Mouse (Mus musculus): ENCODE measurements around the gene Olfr1029. TPM values are rescaled to one million over a fixed set of nuclear protein-coding genes. Genes with fewer than 3 reads are reported as not detected.
"Not testable (repeated sequence)": the region's sequence is repeated elsewhere in the genome, so short reads cannot be mapped to it uniquely, and the experiment has no call there.

The Olfr1029 gene
- not detected for total RNA-seq (2021)
- long read RNA-seq, experiment 1, result 0 reads
- long read RNA-seq, experiment 2, result 0 reads

DNA sequence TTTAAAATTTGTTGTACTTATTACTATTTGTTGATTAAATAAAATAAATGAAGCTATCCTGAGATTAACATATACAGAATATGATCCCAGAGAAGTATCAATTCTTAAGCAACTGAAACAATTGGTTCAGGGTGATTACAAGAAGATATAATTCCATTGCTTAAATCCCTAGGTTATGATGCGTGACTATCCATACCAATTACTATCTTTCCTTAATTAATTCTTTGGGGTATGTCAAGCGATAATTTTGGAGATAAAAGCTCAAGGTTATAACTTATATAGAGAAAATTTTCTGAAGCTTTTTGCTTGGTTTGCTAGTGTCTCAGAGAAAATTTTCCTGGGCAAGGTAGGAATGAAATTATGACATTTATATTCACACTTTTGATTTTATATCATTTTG is at the start of gene Olfr1029:
Gene Olfr1029, plus strand, starts transcription at position 301 of the 400 bp plus-strand sequence.
- DNase-seq, result no peak

DNA sequence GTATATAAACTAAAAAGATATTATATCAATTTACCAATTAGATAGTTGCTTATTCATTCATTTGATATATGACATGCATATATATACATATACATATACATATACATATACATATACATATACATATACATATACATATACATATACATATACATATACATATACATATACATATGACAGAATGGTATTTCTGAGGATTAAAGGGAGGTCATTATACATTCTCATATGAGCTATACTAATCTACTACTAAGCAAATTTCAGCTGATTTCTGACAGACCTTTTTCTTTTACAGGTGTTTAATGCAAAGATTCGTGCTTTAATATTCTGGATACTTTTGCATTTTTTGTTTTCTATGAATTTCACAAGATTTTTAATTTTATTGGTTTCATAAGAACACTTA is 23.6 kb upstream of the Olfr1029 start, which contains the start of gene Olfr1028:
Gene Olfr1028, plus strand, starts transcription at position 301 of the 400 bp plus-strand sequence.
- no peak for DNase-seq

DNA sequence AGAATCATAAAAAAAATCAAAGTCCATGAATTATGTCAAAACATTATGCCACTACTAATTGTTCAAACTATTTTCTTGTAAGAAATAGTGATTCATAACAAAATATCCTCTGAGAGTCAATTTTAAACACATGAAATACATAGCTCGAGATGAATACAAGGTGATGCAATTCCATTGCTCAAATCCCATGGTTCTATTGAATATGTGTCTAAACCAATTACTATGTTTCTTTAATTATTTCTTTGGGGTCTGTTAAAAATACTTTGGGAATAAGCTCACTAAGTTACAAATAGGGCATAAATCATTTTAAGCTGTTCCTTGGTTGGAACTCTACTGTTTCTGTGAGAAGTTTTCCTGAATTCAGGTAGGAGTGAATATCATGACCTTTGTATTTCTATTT is 5.3 kb downstream of the Olfr1029 start, which contains the start of gene Olfr1030:
Gene Olfr1030, plus strand, starts transcription at position 301 of the 400 bp plus-strand sequence.
- no peak for DNase-seq

DNA sequence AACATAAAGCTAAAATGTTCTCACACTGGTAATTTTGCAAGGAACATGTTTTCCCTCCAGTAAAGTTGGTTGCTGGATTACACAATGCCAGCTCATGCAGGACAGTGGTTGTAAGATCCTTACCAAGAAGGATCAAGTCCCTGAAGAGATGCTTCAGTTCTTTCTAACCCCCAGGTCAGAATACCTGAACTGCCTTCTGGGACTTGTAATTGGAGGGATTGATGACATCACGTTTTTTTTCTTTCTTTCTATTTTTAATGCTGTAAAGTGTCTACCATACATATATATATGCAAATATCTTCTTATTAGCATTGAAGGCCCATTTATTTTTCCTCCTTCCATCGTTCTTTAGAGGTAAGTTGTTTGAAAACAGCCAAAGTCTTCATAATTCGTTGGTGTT is 16.3 kb downstream of the Olfr1029 start, which contains the start of gene Olfr1031:
Gene Olfr1031, plus strand, starts transcription at position 301 of the 400 bp plus-strand sequence.
- DNase-seq, result no peak

DNA sequence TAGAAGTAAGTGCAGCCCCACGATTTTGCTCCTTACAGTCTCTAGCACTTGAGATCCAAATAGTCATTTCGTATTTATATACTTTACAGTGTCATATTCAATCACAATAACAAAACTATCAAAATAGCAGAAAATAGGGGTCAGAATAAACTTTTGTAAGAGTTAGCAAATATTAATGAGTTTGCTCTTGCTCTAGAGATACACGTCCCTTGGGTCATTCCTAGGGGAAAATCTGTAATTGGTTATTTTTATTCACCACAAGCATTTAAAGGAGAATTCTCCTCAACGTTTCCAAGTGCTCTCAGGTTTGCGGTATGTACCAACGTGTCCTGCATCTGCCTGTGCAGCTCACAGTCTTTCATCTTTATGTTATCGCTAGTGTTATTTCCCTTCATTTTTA is 31.5 kb downstream of the Olfr1029 start, which contains the start of gene Olfr1032:
Gene Olfr1032, plus strand, starts transcription at position 301 of the 400 bp plus-strand sequence.
- no peak for DNase-seq

DNA sequence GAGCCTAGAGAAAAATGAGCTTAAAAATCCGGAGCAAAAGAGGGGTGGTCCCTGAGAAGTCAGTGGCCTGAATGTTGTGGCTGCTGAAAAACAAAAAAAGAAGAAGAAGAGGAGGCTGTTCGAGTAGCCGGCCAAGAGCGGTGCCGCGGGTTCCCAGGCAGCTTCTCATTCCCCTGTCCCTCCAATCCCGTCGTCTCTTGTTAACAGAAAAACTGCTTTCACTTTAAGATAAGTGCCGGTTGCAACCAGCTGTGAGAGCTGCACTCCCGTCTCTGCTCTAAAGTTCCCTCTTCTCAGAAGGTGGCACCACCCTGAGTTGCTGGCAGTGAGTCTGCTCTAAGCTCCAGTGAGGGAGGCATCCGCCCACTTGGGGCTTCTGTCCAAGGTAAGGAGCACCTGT is 46.7 kb downstream of the Olfr1029 start, which contains the start of gene Olfr1033:
Gene Olfr1033, plus strand, starts transcription at position 228 of the 400 bp plus-strand sequence.
- peak; percentile 2 to 12 for DNase-seq

DNA sequence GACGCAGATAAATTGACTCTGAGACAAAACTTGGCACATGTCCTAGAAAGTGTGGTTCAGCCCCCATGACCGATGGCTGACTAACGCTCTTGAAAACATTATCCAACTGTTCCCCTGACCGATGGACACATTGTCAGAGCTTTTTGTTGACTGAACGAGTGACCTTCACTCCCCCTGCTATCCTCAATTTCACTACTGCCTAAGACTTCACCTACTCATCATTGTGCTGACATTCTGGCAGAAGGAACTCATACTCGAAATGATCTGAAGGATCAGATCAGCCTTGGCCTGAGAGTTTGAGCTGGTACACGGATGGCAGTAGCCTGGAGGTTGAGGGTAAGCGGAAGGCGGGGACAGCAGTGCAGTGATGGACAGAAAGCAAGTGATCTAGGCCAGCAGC is 47.8 kb downstream of the Olfr1029 start:
- DNase-seq, result not testable (repeated sequence)

Other genes starting within 250 kb of the Olfr1029 start
- gene Olfr1012, start 211.1 kb upstream of the Olfr1029 start, total RNA-seq (2021), result not detected
- gene Olfr1013, start 206.8 kb upstream of the Olfr1029 start, total RNA-seq (2021), result under 1 TPM in 1 of 2 experiments, not detected in 1; 0.07 TPM
- gene Olfr1014, start 201.2 kb upstream of the Olfr1029 start, total RNA-seq (2021), result not detected
- gene Olfr1015, start 191.9 kb upstream of the Olfr1029 start, total RNA-seq (2021), result not detected
- gene Olfr1016, start 171.4 kb upstream of the Olfr1029 start, total RNA-seq (2021), result not detected
- not detected for gene Olfr1018, start 155.4 kb upstream of the Olfr1029 start, total RNA-seq (2021)
- gene Olfr1019, start 128.4 kb upstream of the Olfr1029 start, total RNA-seq (2021), result not detected
- gene Olfr1020, start 126.9 kb upstream of the Olfr1029 start, total RNA-seq (2021), result not detected
- gene Olfr1022, start 105.3 kb upstream of the Olfr1029 start, total RNA-seq (2021), result not detected
- gene Olfr1023, start 88.3 kb upstream of the Olfr1029 start, total RNA-seq (2021), result not detected
- gene Olfr1024, start 68.8 kb upstream of the Olfr1029 start, total RNA-seq (2021), result not detected
- gene Olfr1025-ps1, start 58.7 kb upstream of the Olfr1029 start, total RNA-seq (2021), result not detected
- not detected for gene Olfr1026, start 52.3 kb upstream of the Olfr1029 start, total RNA-seq (2021)
- gene Olfr1028, start 23.5 kb upstream of the Olfr1029 start, total RNA-seq (2021), result not detected
- not detected for gene Olfr1030, start 5.4 kb downstream of the Olfr1029 start, total RNA-seq (2021)
- not detected for gene Olfr1031, start 16.4 kb downstream of the Olfr1029 start, total RNA-seq (2021)
- gene Olfr1032, start 31.6 kb downstream of the Olfr1029 start, total RNA-seq (2021), result not detected
- gene Olfr1033, start 46.7 kb downstream of the Olfr1029 start, total RNA-seq (2021), result 1 to 10 TPM; 4.8 to 5.8 TPM
- under 1 TPM in 1 of 2 experiments, not detected in 1; 0.33 TPM for gene Olfr1034, start 72.0 kb downstream of the Olfr1029 start, total RNA-seq (2021)
- gene Olfr1036, start 100.1 kb downstream of the Olfr1029 start, total RNA-seq (2021), result not detected
- not detected for gene Olfr1037, start 113.5 kb downstream of the Olfr1029 start, total RNA-seq (2021)
- gene Olfr1039, start 162.0 kb downstream of the Olfr1029 start, total RNA-seq (2021), result not detected
- not detected for gene Olfr1040, start 172.8 kb downstream of the Olfr1029 start, total RNA-seq (2021)
- not detected for gene Olfr1042, start 187.9 kb downstream of the Olfr1029 start, total RNA-seq (2021)
- not detected for gene Olfr1043, start 193.6 kb downstream of the Olfr1029 start, total RNA-seq (2021)
- not detected for gene Olfr1044, start 203.9 kb downstream of the Olfr1029 start, total RNA-seq (2021)
- not detected for gene Olfr52, start 211.8 kb downstream of the Olfr1029 start, total RNA-seq (2021)
- not detected for gene Olfr1045, start 229.1 kb downstream of the Olfr1029 start, total RNA-seq (2021)
- not detected for gene Olfr1046, start 245.4 kb downstream of the Olfr1029 start, total RNA-seq (2021)